Mouse (Mus musculus): ENCODE measurements around the gene Miga1. TPM values are rescaled to one million over a fixed set of nuclear protein-coding genes. Genes with fewer than 3 reads are reported as not detected.
"Not testable (repeated sequence)": the region's sequence is repeated elsewhere in the genome, so short reads cannot be mapped to it uniquely, and the experiment has no call there.

The Miga1 gene
- polyA plus RNA-seq, 1 experiment from 2014 or later, result 25.8 TPM

GRCm38 (mm10) chr3:152316447-152317173, 23.6 kb downstream of the Miga1 start:
- WGBS, result 85% methylated on average over 9 of the region's 9 CpGs
- H3K27me3 ChIP-seq; ATAC-seq (ENCODE audit: low FRiP score, low read depth); H3K4me3 ChIP-seq; H3K4me2 ChIP-seq (replicated peaks); H3K27ac ChIP-seq (replicated peaks); H3K9ac ChIP-seq (replicated peaks); H3K4me1 ChIP-seq; H3K9me3 ChIP-seq: not testable (repeated sequence)
- H3K36me3 ChIP-seq, result peaks cover 20% of the 10 kb centered on the region

DNA sequence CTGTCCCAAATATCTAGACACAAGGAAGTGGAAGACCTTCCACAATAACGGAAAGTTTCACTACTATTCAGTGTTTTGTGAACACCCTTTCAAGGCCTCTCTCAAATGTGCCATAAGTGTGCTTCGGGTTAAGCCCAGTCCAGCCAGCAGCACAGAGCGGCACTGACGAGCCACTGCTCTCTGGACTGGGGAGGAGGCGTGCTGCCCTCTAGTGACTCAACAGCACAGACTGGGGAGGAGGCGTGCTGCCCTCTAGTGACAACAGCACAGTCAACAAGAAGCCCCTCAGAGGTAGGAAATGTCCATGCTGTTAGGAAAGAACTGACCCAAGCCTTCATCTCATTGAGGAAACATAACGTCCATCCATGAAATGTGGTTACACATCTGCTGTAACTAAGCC, 24.6 kb downstream of the Miga1 start:
- H3K4me2 ChIP-seq (replicated peaks), result no peak overlapping the region
- no peaks in the 10 kb centered on the region for H3K9me3 ChIP-seq
- 16% methylated on average over 7 of the region's 7 CpGs for WGBS
- no peaks in the 10 kb centered on the region for H3K27me3 ChIP-seq
- H3K4me3 ChIP-seq, result no peak overlapping the region
- peaks cover 13% of the 10 kb centered on the region for H3K36me3 ChIP-seq
- peak; percentile 86 for ATAC-seq (ENCODE audit: low FRiP score, low read depth)
- H3K4me1 ChIP-seq, result no peaks in the 10 kb centered on the region
- H3K9ac ChIP-seq (replicated peaks), result no peak overlapping the region
- H3K27ac ChIP-seq (replicated peaks), result no peak overlapping the region

GRCm38 (mm10) chr3:152314666-152315065, 25.5 kb downstream of the Miga1 start:
- WGBS, result 80% methylated on average over 14 of the region's 14 CpGs
- ATAC-seq (ENCODE audit: low FRiP score, low read depth), result not testable (repeated sequence)

DNA sequence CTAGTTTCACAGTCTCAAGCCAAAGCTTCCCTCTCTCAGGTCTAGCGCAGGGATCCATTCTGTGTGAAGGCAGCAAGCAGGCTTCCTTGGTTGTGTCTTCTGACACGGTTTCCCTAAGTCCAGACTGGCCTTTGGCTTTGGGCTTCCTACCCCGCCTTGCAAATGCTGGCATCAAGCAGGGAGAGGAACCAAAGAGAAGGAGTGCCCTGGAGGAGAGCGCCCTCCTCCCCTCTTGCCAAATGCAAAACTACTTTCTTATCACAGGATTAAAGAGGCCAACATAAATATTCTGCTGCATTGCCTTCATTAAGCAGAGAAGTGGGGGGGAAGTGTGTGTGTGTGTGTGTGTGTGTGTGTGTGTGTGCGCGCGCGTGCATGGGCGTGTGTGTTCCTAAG, 31.0 kb downstream of the Miga1 start:
- Histone ChIP-seq H3K4me2 (replicated peaks) (no peak overlapping the region), H3K9me3 (no peaks in the 10 kb centered on the region), H3K36me3 (peaks cover 35% of the 10 kb centered on the region), H3K27ac (replicated peaks) (no peak overlapping the region), H3K4me3 (no peak overlapping the region), H3K27me3 (no peaks in the 10 kb centered on the region), H3K4me1 (no peaks in the 10 kb centered on the region), H3K9ac (replicated peaks) (no peak overlapping the region)
- no peak for ATAC-seq (ENCODE audit: low FRiP score, low read depth)
- WGBS, result 94% methylated on average over 9 of the region's 9 CpGs

More at GRCm38 (mm10) chr3:152314666-152315065, 25.5 kb downstream of the Miga1 start:
- H3K27me3 ChIP-seq; H3K9ac ChIP-seq (replicated peaks); H3K27ac ChIP-seq (replicated peaks); H3K4me3 ChIP-seq; H3K9me3 ChIP-seq; H3K4me1 ChIP-seq; H3K4me2 ChIP-seq (replicated peaks): not testable (repeated sequence)
- H3K36me3 ChIP-seq, result peaks cover 10% of the 10 kb centered on the region

GRCm38 (mm10) chr3:152308485-152309249, 31.5 kb downstream of the Miga1 start:
- Histone ChIP-seq H3K4me2 (replicated peaks) (no peak overlapping the region), H3K27me3 (no peaks in the 10 kb centered on the region), H3K4me1 (no peaks in the 10 kb centered on the region), H3K27ac (replicated peaks) (no peak overlapping the region), H3K36me3 (peaks cover 35% of the 10 kb centered on the region), H3K9ac (replicated peaks) (no peak overlapping the region), H3K9me3 (no peaks in the 10 kb centered on the region), H3K4me3 (no peak overlapping the region)
- 72% methylated on average over 10 of the region's 10 CpGs for WGBS
- no peak for ATAC-seq (ENCODE audit: low FRiP score, low read depth)

DNA sequence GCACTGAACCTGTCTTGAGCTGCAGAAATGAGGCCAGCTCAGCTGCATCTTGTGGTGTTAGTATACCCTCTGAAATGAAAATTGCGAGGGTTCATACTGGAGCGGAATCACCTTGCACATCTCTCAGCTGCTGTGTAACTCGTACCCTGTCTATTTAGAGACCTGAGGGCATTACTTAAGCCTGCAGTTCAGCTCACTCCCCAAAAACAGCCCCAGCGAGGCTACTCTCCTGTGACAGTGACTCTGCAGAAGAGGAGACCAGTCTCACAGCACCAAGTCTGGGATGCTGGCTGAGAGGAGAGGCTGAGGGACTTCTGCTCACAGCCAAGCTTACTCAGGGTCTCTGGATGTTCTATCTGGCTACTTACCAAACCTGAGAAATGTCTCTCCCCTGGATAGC, 34.2 kb downstream of the Miga1 start:
- Histone ChIP-seq H3K36me3 (peaks cover 42% of the 10 kb centered on the region), H3K4me2 (replicated peaks) (no peak overlapping the region), H3K9ac (replicated peaks) (no peak overlapping the region), H3K4me1 (no peaks in the 10 kb centered on the region), H3K4me3 (no peak overlapping the region), H3K27ac (replicated peaks) (no peak overlapping the region), H3K9me3 (no peaks in the 10 kb centered on the region), H3K27me3 (no peaks in the 10 kb centered on the region)
- ATAC-seq (ENCODE audit: low FRiP score, low read depth), result no peak
- 91% methylated on average over 4 of the region's 4 CpGs for WGBS

DNA sequence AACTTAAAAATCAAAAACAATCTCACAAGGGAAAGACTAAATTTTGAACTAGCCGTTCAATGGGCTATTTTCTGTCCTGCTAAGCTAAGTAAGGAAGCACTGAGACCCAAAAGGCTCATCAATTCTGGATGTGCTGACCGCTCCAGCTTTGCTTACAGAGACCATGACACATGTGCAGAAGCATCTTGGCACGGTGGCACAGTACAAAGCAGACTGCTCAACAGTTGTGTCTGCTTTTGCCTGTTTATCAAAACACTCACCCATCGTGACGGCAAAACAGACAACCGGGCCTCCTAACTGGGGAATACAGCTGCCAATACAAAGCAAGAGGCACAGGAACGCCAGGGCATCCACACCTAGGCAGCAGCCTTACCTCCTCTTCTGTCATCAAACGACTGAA, 35.1 kb downstream of the Miga1 start:
- no peak for ATAC-seq (ENCODE audit: low FRiP score, low read depth)
- 93% methylated on average over 8 of the region's 8 CpGs for WGBS
- Histone ChIP-seq H3K4me1 (no peaks in the 10 kb centered on the region), H3K27ac (replicated peaks) (no peak overlapping the region), H3K4me2 (replicated peaks) (no peak overlapping the region), H3K4me3 (no peak overlapping the region), H3K9me3 (no peaks in the 10 kb centered on the region), H3K9ac (replicated peaks) (no peak overlapping the region), H3K36me3 (peaks cover 46% of the 10 kb centered on the region), H3K27me3 (no peaks in the 10 kb centered on the region)

DNA sequence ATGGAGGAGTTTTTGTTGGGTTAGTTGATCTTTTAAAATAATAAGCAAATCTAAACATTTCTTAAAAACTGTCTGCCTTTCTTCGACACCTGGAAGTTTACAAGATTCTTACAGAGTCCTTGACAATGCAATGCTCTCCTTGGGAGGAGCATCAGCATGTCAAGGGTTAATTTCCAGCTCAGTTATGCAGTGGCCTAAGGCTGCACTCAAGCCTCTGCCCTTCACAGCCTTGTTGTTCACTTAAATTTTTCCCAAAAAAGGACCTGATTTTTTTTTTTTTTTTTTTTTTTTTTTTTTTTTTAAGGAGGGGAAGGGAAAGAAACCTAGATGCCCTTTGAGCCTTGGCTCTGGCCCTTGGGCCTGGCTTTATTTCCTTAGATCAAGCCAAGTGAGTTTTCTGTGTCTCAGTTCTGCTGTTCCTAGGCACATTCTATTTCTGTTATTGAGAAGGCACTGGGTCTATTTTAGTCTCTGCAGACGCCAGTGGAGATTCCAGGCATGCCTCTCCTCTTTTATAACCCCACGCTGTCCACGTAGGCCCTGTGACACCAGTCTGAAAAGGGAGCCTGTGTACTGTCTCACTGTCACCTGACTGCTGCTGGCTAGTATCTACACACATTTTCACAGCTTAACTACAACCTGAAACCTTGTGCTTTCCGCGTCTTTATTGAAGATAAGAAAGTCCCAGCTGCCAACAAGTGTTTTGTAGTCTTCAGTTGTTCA, 36.0 kb downstream of the Miga1 start:
- H3K36me3 ChIP-seq, result peaks cover 50% of the 10 kb centered on the region
- no peaks in the 10 kb centered on the region for H3K27me3 ChIP-seq
- H3K27ac ChIP-seq (replicated peaks), result no peak overlapping the region
- no peaks in the 10 kb centered on the region for H3K9me3 ChIP-seq
- no peak for ATAC-seq (ENCODE audit: low FRiP score, low read depth)
- H3K4me3 ChIP-seq, result no peak overlapping the region
- no peak overlapping the region for H3K4me2 ChIP-seq (replicated peaks)
- no peak overlapping the region for H3K9ac ChIP-seq (replicated peaks)
- no peaks in the 10 kb centered on the region for H3K4me1 ChIP-seq
- 74% methylated on average over 6 of the region's 6 CpGs for WGBS

DNA sequence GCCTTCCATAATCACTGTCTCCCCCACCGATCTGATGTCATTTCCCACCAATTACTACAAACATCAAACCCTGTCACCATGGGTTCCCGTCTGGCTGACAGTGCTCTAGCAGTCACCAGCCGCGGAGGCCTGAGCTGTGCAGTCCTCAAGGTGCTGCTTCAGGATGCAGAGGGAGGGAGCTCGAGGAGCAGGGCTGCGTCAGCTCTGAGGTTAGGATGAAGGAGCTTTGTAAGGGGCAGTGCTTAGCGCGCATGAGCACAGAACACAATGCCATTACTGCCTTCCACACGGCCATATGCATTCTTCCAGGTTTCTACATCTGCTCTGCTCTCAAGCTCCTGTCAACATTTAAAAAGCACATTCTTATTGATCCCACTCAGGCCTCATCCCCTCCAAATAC, 37.2 kb downstream of the Miga1 start:
- H3K36me3 ChIP-seq, result peaks cover 50% of the 10 kb centered on the region
- H3K4me2 ChIP-seq (replicated peaks), result no peak overlapping the region
- no peaks in the 10 kb centered on the region for H3K4me1 ChIP-seq
- H3K4me3 ChIP-seq, result no peak overlapping the region
- H3K9ac ChIP-seq (replicated peaks), result no peak overlapping the region
- H3K9me3 ChIP-seq, result no peaks in the 10 kb centered on the region
- H3K27me3 ChIP-seq, result no peaks in the 10 kb centered on the region
- WGBS, result 77% methylated on average over 9 of the region's 9 CpGs
- ATAC-seq (ENCODE audit: low FRiP score, low read depth), result no peak
- H3K27ac ChIP-seq (replicated peaks), result no peak overlapping the region

DNA sequence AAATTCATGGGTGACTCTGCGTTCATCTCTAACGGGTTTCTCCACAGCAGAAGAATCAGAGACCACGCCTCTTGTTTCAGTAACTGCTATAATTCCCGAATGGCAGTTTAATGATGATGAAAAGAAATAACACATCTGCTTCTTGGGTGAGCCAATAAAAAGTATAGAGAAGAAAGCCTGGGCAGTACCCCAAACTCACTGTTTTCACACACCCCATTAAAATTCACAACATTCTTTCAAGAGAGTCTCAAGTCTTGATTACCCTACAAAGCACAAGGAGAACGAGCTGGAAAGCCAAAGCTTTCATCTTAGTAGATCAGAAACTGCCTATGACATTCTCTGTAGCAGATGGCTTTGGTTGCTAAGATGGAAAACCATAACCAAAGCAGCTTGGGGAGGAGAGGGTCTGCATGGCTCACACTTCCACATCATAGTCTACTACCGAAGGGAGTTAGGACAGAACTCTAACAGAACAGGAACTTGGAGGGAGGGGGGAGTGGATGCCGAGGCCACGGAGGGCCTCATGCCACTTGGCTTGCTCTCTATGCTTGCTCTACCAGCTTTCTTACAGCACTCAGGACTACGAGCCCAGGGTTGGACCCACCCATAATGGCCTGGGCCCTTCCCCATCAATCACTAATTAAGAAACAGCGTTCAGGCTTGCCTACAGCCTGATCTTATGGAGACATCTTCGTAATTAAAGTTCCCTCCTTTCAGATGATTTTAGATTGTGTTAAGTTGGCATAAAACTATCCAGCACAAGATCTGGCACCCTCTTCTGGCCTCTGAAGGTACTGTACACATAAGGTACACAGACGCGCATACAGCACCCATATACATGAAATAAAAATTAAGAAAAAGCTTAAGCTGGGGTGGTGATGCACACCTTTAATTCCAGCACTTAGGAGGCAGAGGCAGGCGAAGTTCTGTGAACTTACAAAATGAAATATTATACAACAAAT, 39.5 kb downstream of the Miga1 start:
- H3K4me1 ChIP-seq, result no peaks in the 10 kb centered on the region
- no peak overlapping the region for H3K4me3 ChIP-seq
- H3K27me3 ChIP-seq, result no peaks in the 10 kb centered on the region
- H3K9me3 ChIP-seq, result no peaks in the 10 kb centered on the region
- H3K4me2 ChIP-seq (replicated peaks), result no peak overlapping the region
- no peak for ATAC-seq (ENCODE audit: low FRiP score, low read depth)
- WGBS, result 91% methylated on average over 14 of the region's 14 CpGs
- H3K27ac ChIP-seq (replicated peaks), result no peak overlapping the region
- H3K9ac ChIP-seq (replicated peaks), result no peak overlapping the region
- H3K36me3 ChIP-seq, result peaks cover 48% of the 10 kb centered on the region

DNA sequence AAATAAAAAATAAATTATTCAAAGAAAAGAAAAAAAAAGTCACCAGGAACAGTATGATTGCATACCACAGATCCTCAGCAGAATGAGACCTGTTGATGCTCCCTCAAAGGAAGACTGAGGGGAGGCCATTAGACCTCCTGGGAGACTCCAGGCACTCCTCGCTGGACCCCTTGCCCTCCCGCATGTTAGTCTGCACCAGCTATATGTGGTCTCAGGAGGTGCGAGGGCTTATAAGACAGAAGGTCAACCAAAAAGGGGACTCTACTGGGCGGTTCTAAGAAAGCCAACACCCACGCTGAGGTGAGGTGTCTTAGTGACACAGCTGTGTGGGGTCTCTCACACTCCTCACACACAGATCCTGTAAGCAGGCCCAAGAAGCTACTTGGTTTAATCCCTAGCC, 44.3 kb downstream of the Miga1 start:
- WGBS, result 92% methylated on average over 5 of the region's 5 CpGs
- no peak overlapping the region for H3K4me2 ChIP-seq (replicated peaks)
- no peaks in the 10 kb centered on the region for H3K4me1 ChIP-seq
- no peaks in the 10 kb centered on the region for H3K27me3 ChIP-seq
- no peak overlapping the region for H3K27ac ChIP-seq (replicated peaks)
- no peaks in the 10 kb centered on the region for H3K9me3 ChIP-seq
- no peak overlapping the region for H3K4me3 ChIP-seq
- no peak for ATAC-seq (ENCODE audit: low FRiP score, low read depth)
- peaks cover 29% of the 10 kb centered on the region for H3K36me3 ChIP-seq
- H3K9ac ChIP-seq (replicated peaks), result no peak overlapping the region
